Mouse (Mus musculus): Measurements from ENCODE around the gene Cdpf1. TPM values are rescaled to one million over a fixed set of nuclear protein-coding genes. Genes with fewer than 3 reads are reported as not detected.
"Not testable (repeated sequence)": the region's sequence is repeated elsewhere in the genome, so short reads cannot be mapped to it uniquely, and the experiment has no call there.

Cdpf1 gene
- total RNA-seq, 2 experiments from 2014 or later: 19.9 to 22.6 TPM

DNA sequence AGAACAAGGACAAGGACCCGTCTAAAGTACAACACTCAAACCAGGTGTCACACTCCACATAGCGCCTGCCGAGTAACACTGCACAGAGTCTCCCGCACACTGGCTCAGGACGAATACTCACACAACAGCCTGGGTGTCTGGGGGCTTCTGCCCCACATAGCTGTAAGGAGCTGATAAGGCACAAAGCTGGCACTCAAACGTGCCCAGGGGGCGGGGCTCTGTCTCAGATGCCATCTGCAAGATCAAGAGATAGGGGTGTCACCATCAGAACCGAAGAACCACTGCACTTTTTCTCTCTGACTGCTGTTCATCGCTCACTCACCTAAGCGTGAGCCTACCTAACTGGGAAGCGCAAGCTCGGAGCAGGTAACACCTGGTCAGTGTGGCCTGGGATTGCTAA lies 2.4 kb downstream of the Cdpf1 start:
- no peak for DNase-seq
- intact Hi-C loops (cut with DNase I): no loop called here

DNA sequence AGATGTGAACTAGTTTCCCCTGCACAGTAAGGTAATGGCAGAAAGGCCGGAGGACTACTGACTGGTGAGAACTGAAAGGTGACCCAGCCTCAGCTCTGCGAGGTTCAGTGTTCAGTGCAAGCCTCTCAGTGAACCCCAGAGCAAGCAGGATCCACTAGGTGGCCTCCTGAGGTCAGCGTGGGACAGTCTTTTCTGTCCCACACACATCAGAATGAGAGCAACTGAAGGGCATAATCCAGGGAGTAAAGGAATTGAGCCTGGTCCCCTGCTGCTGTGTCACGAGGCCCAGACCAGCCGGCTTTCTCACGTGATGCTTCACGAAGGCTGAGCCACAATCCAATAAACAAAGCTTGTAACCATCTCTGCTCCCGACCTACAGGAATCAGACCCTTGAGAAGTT lies 3.1 kb downstream of the Cdpf1 start:
- intact Hi-C loops (cut with DNase I): no loop called here
- DNase-seq: no peak

DNA sequence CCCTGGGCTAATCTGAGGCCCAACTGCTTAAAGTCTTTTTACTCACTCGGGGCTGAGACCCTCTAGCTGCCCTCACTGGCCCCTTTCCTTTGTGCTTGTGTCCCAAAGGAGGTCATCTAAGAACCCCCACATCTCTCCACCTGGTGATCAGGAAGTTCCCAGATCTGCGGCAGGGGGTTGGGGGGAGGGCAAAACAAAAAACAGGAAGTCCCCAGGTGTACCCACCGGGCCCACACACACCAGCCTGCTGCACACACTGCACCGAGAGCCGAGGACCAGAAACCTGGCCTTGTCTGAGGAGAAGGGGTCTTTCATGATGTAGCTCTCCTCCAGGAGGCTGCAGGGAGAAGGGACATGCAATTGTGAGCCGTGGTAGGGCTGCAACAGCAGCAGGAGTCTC lies 3.5 kb downstream of the Cdpf1 start:
- DNase-seq: no peak
- intact Hi-C loops (cut with DNase I): no loop called here

DNA sequence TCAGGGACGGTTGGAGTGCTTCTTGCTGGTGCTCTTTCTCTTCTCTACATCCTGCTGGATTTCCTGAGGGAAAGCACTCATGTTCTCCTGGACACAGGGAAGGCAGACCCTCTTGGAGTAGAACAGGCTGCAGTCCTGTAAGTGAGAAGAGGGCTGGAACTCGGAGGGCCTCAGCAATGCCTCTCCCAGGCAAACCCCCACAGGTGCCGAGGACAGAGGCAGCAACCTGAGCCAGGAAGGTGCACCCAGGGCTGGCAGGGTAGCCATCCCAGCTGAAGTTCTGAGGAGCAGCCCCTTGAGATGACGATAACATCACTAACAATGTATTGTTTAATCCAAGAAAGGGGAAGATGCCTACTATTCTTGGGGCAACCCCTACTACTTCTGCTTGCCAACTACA lies 4.1 kb downstream of the Cdpf1 start:
- no peak for DNase-seq
- intact Hi-C loops (cut with DNase I): no loop called here

DNA sequence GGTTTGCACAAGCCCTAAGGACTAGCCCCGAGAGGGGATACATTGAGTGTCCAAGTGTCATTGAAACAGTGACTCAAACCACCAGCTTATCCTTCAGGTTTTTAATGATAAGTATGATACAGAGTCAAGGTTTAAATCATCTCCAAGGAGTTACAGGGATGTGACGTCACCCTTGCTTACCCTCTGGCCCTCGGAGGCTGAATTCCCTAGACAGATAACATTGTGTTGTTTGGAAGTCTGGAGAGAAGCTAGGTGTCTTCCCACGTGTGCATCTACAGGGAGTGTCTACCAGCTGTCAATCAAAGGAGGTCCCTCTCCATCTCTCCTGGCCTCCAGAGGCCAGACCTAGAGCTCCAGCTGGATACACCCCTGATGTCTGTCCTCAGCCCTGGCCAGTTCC lies 4.6 kb downstream of the Cdpf1 start:
- intact Hi-C loops (cut with DNase I): no loop called here
- DNase-seq: no peak

DNA sequence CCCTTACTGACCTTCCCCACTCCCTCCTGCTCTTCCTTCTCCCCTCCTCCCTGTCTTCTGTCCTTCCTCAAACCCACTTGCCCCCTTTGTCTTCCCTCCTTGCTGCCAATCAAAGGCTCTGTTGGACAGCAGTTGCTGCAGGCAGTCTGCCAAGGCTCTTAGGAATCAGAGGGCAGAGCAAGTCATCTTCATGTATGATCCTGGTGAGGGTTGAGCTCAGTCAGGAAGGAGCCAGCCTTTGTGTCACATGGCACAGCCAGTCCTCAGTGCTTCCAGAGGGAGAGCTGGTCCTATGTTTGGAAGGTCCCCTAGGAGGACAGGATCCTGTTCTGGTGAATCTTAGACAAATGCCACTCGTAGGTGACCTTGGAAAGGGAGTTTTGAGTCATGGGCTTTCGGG lies 8.6 kb downstream of the Cdpf1 start:
- peak; percentile 63 for DNase-seq
- intact Hi-C loops (cut with DNase I): no loop called here

DNA sequence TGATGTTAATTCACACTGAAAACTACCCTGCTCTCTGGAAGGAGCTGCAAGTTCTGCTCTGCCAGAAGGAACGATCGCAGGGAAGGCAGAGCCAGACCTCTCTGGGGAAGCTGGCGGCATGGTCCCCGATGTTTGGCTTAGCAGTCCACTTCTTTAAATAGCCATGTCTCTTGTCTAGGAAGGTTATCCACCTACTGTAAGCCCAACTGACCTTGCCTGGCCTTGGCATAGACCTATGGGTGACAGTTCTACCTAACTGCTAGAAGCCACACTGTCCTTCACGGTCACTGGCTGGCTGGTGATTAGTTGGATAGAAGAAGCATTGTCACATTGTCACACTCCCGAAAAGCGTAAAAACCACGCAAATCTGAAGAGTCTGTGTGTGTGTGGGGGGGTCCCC lies 12.8 kb downstream of the Cdpf1 start:
- intact Hi-C loops (cut with DNase I): no loop called here
- DNase-seq: no peak

DNA sequence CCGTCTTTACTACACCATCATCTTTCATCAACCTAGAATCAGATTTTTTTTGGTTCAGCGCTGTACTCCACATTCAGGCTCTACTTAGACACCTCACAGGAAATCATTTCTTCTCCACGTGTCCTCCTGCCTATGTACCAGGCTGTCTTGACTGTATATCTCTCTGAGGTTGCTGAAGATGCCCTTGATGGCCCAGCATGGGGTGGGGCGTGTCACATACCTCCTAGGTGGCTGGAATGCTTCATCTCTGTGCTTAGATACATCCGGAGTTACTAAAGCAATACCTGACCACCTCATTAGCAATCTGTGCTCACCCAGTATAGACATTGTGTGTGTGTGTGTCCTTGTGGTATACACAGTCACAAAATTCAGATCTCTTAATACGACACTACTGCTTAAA lies 16.0 kb downstream of the Cdpf1 start:
- no peak for DNase-seq
- intact Hi-C loops (cut with DNase I): no loop called here

DNA sequence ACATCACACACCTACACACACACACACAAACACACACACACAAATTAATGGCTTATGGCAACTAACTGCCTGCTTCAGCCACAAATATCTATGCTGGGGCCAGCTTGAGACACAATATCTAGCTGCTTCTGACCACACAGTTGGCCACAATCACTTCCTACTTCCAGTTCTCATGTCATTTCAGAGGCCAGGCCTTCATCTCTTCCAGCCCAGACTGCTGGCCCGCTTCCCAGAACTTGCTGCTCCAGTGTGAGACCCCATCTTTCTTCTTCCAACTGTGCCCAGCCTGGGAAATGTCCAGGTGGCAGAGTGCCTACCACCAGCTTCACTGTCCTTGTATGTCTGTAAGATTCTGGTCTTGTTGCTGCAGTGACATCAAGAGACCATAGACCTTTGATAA lies 18.7 kb downstream of the Cdpf1 start:
- peak; percentile 97 for DNase-seq
- intact Hi-C loops (cut with DNase I): no loop called here

DNA sequence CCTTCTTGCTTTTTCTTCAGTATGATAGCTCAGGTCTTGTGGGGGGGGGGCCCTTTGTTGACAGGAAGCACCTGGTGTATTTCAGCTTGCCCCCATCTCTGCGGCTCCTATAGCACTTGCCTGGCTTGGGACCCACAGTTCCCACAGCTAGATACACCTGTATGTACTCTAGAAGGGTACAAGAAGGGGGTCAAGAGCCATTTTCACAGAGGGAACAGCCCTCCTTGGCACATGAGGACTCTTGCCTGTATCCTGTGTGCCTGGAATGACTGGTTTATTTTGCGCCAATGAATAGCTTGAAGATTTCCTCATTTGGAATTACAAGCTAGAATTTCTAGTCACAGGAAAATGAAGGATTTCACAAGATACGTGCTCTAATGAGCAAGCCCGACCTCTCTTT lies 20.0 kb downstream of the Cdpf1 start:
- no peak for DNase-seq
- intact Hi-C loops (cut with DNase I): no loop called here

DNA sequence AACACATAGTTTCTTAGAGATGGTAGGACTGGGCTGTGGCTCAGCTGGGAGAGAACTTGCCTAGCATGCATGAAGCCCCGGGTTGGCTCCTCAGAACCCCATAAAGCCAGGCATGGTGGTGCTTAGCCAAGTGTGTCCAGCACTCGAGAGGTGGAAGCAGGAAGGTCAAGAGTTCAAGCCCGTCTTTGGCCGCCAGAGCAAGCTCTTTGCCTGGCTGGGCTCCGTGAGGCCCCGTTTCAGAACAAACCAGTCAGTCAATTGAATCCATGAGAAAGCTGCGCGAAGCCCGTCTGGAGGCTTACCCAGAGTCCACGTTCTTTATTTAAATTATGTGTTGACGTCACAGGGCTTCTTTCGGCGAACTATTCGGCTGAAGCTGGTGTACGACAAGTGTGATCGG lies 22.9 kb downstream of the Cdpf1 start:
- no peak for DNase-seq
- intact Hi-C loops (cut with DNase I): no loop called here

DNA sequence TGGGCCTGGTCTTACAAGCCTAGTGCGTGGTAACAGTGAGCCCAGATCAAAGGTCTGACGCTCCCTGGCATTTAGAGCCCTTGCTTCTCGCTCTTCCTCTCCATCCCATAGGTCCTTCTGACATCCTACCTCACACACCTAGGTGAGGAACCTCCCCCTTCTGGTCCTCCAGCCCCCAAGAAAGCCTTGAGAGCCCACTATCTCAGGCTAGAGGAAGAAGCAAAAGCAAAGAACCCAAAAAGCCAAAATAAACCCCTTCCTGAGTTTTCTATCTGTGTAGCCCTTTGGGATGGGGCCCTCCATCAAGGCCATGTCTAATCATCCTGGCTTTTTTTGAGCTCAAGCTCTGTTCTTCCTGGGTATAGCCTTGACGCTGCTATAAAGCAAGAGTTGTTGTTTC lies 23.4 kb downstream of the Cdpf1 start:
- intact Hi-C loops (cut with DNase I): no loop called here
- no peak for DNase-seq

DNA sequence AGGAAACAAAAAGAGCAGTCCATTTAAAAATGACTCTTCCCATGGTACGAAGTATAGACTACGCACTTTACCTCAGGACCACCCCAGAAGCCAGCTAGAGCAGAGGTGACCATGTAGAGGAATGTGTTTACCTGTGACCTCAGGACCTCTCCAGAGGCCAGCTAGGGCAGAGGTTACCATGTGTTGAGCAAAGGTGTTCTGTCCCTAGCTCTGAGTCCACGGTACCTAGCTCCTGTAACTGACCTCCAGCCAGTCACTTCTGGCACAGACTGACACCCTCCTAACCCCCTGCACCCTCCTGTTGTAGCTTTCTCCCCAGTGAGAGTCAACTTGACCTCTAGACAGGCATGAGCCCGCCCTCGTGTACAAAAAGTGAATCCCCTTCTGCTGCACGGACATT lies 24.0 kb downstream of the Cdpf1 start:
- intact Hi-C loops (cut with DNase I): no loop called here
- no peak for DNase-seq

DNA sequence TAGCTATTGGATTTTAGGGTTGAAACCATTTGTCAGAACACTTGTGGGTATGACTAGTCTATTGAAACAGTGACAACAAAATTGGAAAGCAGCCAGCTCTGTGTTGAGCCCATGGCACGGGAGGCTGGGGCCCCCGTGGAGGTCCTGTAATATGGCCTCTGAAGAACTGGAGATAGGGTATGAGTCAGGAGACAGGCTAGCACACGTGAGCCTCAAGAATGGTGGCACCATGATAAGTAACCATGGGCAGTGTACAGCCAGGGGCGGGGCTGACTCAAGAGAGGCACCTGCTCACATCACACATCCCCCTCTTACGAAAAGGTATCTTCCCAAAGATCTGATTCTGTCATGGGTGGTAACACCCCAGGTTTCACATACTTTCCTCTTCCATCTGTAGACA lies 24.8 kb downstream of the Cdpf1 start:
- no peak for DNase-seq
- intact Hi-C loops (cut with DNase I): no loop called here

DNA sequence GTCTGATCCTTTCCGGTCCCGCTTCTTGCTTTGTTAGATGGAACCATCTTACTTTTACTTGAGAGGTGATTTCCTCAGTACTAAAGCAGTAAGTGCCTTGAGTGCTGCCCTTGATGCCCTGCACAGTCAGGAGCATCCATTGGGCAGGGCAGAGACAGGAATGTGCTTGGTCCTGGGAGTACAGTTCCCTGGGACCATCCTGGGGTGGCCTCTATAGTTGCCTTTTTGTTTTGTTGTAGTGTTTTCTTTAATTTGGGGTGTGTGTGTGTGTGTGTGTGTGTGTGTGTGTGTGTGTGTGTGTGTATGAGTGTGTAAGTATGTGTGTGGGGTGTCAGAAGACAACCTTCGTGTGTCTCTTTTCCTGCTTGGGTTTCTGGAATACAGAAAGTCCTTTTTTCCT lies 27.2 kb downstream of the Cdpf1 start:
- intact Hi-C loops (cut with DNase I): no loop called here
- no peak for DNase-seq

DNA sequence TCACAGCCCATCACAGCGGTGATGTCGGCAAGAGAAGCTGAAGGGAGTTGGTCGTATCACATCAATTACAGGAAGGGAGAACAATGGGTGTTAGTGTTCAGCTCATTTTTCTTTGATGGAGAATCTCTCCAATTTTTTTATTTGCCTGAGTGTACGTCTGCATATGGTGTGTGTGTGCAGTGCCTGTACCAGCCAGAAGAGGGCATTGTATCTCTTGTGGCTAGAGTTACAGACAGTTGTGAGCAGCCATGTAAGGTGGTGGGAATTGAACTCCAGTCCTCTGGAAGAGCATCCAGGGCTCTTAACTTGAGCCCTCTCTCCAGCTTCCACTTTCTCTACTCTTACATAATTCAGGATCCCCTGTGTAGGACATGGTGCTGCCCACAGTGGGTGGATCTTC lies 28.4 kb downstream of the Cdpf1 start:
- intact Hi-C loops (cut with DNase I): no loop called here
- DNase-seq: no peak

DNA sequence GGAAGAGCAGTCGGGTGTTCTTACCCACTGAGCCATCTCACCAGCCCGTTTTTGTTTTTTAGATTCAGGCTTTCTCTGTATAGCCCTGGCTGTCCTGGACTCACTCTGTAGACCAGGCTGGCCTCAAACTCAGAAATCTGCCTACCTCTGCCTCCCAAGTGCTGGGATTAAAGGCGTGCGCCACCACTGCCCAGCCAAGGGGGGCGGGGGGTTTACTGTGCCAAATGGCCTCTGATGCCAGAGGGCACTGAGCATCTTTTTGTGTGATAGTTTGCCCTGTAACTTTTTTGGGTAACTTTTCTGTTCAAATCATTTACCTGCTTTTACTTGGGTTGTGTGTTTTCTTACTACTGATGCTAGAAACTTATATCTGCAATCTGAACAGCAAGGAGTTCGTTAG lies 32.6 kb downstream of the Cdpf1 start:
- DNase-seq; intact Hi-C loops (cut with DNase I): not testable (repeated sequence)

DNA sequence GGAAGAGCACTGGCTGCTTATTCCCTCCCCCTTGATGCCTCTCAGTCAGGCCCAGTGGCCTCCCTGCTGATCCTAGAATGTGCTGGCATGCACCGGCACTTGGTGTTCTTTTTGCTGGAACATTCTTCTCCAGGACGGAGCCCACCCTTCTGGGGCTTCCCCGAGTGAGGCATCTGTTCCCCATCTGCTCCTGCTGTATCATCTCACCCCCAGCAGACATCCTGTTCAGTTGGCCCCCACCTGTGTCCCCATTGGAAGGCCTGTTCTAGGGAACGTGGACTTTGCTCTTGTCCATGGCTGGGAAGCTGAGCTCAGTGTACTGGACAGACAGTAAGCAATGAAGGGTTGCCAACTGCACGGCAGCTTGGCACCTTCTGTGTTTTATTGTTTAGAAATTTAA lies 34.7 kb downstream of the Cdpf1 start:
- intact Hi-C loops (cut with DNase I): no loop called here
- DNase-seq: no peak

DNA sequence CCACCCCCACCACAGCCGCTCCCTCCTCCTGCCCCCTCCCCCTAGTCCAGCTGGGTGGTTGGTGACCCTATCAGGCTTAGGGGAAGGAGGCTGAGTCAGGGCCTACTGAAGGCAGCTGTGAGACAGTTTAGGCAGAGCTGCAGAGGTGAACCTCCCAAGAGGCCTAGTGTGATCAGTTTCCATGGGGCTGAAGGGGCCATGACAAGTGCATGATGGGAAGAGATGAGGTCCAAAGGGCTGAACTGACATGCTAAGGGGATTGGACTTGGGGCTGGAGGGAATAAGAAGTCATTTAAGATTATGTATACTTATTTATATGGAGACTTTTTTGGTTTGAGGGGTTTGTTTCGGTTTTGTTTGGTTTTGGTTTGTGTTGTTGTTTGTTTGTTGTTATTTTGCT lies 35.3 kb downstream of the Cdpf1 start:
- intact Hi-C loops (cut with DNase I): no loop called here

DNA sequence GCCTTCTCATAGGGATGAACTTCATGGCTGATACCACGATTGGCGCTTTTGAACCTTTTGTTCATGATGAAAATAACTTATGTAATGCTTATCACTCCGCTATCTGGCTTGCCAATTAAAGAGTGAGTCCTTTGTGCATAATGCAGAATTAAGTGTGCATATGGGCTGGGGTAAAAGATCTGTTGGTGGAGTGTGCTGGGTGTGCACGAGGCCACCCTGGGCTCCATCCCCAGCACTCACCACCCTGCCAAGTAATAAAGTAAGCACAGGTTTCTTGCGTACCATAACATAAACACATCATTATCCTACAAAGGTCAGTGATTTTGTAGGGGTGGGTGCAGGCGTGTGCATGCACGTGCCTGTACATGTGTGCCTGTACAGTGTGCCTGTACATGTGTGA lies 36.5 kb downstream of the Cdpf1 start:
- no peak for DNase-seq
- intact Hi-C loops (cut with DNase I): no loop called here

More for the DNA sequence above, 35.3 kb downstream of the Cdpf1 start:
- DNase-seq: no peak

DNA sequence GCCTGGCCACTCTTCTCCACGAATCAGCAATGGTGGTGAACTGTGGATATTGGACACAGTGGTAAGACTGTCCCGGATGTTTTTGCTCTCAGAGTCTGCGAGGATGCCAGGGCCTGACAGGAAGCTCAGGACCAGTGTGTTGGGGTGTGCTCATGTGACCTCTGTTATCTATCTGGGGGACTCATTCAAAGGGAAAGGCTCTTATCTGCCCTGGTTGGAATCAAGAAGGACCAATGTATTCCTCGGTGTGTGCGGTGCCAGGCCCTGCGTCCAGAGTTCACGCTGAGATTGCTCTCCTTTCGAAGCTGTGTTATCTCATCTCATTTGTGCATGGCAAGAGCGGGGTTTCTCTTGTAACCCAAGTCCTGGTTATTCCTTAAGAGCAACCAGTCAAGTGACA lies 37.1 kb downstream of the Cdpf1 start:
- no peak for DNase-seq
- intact Hi-C loops (cut with DNase I): no loop called here

DNA sequence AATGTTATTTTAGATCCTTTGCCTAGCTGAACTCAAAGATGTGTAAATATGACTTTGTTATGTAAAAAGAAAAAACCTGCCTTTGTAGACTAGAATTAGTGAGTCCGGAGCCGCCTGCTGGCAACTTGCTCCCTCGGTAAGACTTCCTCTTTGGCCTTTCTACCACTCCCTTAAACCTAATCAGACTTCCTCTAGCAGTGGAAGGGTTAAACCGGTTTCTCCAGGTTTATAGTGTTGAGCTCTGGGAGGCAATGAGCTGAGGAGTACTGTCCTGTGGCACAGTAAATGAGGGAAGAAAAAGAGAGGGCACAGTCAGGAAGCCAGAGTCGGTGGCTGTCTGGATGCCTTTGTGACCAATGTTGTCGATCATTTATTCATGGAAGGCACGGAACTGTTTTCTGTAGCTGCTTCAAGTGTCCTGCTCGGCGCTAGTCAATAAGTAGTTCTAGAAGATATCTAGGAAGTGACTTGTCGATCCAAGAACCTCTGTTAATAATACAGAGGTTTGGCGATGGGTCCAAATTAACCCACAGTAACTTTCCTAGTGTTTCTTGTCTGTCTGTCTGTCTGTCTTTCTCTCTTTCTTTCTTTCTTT lies 39.3 kb downstream of the Cdpf1 start:
- intact Hi-C loops (cut with DNase I): no loop called here
- DNase-seq: no peak

DNA sequence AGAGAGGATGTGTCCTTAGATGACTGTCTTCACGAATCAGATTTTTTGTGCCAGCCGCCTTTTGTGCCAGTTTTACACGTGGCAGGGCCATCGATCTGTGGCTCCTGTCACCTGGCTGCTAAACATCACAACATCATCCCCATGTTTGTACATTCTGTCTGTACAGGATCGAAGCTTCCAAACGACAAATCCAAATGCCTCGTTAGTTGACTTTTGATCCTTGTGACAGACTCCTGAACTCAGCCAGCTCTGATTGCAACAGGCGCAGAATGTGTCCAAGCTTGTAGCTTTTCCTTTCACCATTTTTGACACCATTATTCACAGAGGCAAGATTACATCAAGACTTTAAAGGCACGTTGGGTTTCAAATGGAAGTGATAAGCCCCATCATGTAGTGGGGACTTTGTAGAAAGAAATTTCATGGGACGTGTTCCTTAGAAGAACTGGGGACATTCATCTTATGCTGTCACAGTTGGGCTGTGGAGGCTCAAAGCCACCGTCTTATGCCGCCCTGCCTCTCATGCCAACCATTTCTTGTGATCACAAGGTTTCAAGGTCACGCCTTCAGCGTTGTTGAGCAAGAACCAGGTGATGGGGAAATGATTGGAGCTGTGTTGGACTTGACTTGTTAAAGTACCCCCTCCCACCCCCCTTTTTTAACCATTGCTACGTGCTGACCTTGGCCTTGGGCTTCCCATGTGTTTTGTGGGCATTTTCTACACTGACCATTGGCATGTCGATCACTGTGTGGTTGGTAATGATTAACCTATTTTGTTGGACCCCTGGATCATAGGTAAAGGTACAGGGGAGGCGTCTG lies 40.0 kb downstream of the Cdpf1 start:
- no peak for DNase-seq
- intact Hi-C loops (cut with DNase I): no loop called here

All from left cerebral cortex, postnatal 4 days (tissue).